Mouse (Mus musculus) mouse embryonic stem cell (cell line): ENCODE results near the gene N6amt1.

ENCODE experiments used
- in situ Hi-C, 2 experiments: fragments of 300-500 bp; cut with MboI; formaldehyde crosslinking; loops; 1 replicate in 1 of 2; 3 replicates in 1 of 2; pipeline ENCODE4 v1.14.3; 2019 to 2020; ENCODE audit warnings: low sequenced_read_pairs in 2 of 2, low pct_unique_long_range_greater_than_20kb in 1 of 2, mixed read lengths in 1 of 2; ENCODE audit not compliant: unreplicated experiment in 1 of 2

The N6amt1 gene

DNA sequence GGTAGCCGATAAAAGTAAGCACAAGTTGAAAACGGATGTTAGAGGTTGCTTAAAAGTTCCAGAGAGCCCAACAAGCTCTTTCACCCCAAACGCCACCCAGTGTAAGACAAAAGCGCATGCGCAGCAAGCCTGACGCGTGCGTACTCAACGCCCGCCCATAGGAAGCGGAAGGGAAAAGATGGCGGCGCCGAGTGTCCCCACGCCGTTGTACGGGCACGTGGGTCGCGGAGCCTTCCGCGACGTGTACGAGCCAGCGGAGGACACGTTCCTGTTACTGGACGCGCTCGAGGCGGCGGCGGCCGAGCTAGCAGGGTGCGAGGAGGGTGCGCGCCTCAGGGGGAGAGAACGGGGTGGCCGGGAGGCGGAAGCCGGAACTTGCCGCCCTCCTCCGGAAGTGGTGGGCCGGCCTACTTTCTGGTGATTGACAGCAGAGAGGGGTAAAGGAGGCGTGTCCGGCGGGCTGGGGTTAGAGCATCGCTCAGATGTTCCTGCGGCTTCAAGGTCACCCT lies at the start of gene N6amt1:
N6amt1 (plus strand) TSS at position 111 of the 509 bp plus-strand sequence.
- in situ Hi-C loops = no loop called here

DNA sequence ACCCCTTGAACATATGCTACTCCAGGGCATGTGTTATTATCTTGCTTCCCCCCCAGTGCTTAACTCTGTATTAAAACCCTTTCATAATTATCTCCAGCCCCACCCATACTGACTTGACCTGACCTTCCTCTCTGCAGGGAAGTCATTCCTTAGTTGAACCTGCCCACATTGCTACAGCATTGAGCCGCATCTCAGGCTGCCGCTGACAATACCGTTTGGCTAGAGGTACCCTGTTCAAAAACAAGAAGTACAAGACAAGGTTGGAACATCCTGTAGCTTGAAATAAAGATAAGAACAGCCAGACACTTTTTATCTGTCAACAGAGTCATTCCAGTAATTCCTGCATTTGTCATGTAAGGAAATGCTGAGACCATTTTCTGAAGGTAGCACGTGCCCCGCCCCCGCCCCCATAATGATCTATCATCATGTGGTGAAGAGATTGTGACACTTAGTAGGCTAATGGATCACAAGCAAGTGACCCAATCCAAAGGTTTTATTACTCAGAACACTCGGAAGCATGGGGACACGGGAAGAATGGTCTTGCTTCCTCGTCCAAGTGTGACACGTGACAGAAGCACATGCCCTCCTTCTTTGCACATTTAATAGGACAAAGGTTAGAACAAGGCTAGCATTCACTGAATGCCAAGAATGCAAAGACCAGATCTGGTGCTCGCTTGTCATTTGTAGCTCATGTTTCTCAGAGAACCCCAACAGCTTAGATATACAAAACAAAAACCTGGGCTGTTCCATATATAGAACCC lies 48.6 kb upstream of the N6amt1 start:
- in situ Hi-C loops = no loop called here

DNA sequence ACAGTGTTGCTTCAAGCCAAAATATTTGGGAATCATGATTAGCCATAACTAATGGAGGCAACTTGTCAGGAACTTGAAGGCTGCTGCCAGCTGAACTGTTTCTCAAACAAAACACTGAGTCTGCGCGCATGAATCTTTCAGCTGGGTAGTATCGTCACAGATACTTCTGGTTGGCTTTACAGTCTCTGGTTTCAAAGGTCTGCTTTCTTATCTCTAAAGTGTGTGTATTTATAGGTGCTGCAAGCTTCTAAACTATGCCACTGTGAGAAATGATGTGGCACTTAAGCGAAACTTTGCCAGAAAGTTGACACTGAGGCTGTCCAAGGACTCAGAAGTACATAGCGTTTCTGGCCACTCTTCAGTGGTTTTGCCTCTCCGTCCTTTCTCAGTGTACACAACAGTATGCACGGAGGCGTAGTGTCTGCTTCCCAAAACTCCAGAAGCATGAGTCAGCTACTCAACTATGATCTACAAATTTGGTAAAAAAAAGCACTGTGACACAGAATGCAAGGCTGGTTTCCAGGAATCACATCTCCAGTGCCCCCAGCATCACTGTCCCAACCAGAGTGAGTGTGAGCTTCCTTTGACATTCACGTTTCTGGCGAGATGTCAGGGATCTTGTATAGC lies 46.8 kb upstream of the N6amt1 start:
- in situ Hi-C loops = no loop called here

DNA sequence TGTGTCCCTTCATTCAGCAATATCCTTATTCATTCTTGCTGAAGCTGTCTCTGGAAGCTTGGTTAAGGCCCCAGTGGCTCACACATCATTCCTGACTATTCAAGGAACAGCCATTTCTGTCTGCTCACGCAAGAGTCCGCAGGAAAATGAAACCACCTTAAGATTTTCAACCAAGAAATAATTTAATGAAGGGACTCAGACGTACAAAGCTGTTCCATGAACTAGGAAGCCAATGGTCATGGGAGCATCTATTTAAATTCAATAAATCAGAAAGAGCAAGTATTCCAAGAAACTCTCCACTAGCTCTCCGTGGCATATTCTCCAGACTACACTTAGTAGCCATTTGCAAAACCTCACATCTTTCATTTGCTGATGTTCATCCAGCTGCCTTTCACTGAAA lies 43.3 kb upstream of the N6amt1 start:
- in situ Hi-C loops = no loop called here

DNA sequence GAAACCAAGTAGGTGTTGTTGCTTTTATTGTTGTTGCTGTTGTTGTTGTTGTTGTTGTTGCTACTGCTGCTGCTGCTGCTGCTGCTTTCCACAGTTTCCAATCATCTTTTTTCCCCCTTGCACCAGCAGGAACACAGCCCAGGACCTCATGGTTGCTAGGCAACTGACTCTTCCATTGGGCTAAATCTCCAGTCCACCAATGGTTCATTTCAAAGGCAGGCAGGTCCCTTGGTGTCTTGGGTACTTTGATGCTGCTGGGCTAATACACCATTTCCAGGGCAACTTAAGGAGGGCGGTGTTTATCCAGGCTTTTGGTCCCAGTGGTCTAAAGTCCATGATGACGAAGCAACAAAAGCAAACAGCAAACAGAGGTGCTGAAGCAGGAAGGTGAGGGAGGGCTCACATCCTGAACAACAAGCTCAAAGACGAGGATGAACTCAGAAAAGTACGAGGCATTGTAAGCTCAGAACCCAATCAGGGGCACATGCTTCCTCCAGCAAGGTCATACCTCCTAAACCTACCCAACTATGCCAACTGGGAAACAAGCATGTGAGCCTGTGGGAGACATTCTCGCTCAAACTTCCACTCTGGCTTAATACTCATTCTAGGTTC lies 35.7 kb upstream of the N6amt1 start:
- in situ Hi-C loops = no loop called here

DNA sequence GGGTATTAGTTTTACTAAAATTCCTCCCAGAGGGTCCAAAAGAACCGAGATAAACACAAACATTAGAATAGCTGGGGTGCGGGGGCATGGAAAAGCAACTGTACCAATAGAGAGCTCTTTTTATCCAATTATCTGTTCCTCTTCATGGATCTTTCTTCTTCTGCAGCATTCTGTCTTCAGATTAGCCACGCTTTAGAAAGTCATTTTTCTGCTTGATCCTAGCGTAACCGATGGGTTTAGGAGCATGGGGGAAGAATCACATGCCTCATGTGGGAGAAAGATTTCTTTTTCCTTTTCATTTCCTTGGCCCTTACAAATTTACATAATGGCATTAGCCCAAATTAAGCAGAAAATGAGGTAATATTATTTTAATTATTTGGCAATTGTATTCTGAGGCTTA lies 35.0 kb upstream of the N6amt1 start:
- in situ Hi-C loops = no loop called here

DNA sequence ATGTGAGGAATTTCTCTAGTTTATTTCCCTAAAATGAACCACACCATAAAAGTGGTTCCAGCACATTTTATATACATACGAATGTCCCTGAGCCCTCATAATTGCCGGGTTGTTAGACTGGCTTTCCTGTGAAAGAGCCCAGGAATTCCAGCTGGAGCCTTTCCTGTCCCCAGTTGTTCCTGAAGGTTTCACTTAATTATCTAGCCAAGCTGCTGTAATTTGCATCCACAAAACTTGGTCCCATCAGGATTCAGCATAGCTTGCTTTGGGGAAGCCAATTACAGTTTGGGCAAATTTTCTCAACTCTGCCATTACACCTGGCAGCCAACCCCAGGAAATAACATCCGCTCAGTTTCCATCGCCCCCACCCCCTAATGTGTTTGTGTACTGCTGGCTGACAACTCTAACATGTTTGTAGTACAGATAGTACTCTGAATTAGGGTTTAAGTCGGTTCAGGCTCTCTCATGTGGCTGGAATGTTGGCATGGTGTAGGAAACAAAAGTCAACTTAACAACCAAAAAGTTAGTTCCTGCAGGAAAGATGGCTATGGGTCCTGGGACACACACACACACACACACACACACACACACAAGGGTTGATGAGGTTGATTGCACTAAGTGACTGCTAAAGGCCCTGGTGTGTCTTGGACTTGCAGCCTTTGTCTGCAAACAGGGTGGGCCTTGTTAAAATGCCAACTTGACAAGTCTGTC lies 34.3 kb upstream of the N6amt1 start:
- in situ Hi-C loops = no loop called here

DNA sequence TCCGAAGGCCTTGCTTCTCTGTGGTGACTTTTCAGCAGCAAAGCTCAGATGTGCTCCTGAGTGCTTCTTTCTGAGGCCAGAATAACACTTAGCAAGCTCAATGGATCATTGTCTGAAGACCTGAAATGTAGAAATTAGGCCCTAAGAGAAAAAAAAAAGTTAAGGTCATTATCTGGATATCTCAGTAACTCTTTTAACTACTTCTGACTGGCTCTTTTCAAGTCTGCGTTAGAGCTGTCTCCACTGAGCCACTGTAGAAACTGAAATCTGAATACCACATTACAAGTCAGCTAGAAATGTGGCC lies 33.8 kb upstream of the N6amt1 start:
- in situ Hi-C loops = no loop called here

DNA sequence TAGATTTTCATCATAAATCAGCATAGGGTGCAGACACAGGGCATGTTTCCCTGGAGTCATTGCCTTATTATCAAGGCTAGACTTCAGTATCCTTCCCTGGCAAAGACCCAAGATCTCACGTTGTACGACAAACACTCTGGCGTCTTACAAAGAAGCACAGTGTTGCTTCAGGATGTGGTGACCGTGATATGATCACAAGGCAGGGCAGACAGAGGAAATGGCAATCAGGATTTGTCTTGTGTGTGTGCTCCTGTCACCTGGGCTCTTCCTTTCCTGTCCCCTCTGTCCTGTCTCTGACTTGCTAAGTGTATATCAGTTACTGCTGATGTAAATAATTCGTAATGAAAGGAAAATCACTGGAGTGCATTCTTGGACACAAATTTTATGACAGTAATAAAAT lies 29.4 kb upstream of the N6amt1 start:
- in situ Hi-C loops = no loop called here

DNA sequence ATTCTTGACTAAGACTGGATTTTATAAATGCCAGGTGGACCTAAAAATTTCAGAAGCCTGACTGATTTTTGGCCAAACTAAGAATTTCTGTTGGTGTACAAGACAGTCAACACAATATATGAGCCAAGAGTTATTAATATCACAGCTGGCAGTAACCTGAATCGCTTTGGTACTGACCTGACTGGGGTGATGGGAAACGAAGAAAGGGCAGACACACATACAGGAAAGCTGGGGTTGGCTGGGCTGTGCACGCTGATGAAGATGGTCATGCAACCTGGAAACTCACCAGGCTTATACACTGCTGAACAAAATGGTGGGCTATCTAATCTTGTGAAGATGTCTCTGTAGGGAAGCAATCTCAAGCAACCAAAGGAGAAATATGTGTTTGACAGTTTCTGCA lies 24.0 kb upstream of the N6amt1 start:
- in situ Hi-C loops = no loop called here

DNA sequence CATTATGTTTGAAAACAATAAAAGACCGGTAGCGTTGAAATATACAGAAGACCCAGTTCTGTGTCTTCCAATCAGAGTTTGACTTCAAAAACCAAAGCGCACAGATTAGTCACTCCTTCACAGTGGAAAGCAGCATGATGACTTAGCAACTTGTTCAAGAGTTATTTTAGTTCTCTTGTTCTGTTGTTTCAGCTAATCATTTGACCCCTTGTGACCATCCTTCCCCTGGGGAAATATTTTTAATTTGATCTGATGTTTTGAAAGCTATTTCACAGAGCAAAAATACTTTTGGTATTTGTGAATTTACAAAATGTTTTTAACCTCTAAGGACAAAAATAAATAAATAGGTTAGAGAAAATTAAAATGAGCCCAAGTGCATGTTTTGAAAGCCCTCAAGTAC lies 19.2 kb upstream of the N6amt1 start:
- in situ Hi-C loops = no loop called here

DNA sequence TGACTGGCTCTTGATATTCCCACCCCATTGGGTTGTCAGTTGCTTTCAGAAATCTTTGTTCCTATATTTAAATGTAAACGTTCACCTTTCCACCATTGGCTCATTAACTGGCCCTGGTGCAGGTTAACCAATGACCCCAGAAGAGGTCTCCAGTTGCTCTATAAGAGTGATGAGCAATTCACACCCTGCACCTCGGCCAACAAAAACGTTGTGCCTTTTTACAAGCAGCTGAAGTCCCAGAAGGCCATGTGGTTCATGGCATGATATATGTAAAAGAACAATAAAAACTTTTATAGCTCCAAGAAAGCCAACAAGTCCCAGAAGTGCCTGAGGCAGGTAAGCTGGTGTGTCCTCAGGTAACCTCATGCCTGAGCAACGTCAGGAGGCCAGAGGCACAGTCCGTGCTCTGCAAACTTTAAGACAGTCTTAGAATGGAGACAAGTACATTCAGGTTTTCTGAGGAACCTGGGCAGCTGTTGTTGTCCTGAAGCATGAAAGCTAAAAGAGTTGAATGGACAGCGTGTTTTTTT lies 12.9 kb upstream of the N6amt1 start:
- in situ Hi-C loops = no loop called here

DNA sequence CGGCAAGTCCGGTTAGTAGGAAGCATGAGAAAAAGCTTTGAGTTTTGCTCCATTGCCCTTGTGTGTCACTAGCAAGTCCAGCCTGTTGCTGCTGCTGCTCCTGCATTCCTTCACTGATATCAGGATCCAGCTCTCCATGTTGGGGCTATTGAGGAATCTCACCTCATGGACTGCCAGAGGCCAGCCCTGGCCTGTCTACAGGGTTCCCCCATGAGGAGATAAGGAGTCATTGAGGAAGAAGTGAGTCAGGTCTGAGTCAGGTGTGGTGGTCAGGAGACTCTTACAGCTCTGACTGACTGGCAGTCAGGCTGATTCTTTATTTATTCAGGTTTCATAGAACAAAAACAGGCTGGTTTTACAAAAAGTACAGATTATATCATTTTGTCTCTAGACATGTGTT lies 5.9 kb upstream of the N6amt1 start:
- in situ Hi-C loops = no loop called here

DNA sequence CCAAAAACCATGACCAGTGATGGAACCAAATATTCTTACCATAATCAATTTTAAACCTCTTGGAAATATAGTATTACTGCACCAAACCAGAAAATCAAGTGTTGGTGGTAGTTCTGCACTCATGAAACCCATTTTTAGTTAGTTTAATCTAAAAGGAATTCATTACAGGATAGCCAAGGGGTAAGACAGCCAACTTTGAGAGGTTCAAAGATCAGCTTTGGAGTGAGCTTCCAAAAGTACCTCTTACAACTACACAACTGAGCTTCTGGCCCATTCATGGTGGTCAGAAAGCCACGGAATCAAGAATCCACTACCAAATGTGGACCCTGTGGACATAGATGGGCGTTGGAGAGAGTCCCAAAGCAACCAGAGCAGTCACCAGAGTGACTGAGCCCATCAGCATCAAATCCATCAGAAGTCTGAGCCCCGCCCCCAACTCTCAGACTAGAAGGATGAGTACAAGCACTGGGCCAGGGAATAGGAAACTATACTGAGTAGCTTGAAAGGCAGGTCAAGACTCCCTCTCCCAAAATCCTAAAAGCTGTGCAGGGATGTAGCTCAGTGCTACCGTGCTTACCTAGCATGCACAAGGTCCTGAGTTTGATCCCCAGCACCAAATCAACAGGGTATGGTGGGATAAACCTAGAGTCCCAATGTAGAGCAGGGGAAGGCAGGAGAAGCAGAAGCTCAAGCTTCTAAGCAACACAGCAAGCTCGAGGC lies 2.4 kb upstream of the N6amt1 start:
- in situ Hi-C loops = no loop called here

DNA sequence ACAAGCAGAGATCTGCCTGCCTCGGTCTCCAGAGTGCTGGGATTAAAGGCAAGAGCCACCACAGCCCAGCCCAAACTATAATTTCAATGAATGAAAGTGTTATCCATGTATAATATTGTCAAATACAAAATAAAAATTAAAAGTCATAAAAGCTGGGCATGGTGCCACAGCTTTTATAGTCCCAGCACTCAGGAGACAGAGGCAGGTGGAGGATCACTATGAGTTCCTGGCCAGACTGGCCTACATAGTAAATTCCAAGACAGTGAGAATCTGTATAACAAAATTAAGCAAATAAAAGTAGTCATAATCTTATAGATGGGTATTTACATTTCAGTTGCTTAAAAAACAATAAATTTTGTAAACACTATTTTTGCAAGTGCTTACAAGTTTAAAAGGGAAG lies 380 bp upstream of the N6amt1 start:
- in situ Hi-C loops = no loop called here

DNA sequence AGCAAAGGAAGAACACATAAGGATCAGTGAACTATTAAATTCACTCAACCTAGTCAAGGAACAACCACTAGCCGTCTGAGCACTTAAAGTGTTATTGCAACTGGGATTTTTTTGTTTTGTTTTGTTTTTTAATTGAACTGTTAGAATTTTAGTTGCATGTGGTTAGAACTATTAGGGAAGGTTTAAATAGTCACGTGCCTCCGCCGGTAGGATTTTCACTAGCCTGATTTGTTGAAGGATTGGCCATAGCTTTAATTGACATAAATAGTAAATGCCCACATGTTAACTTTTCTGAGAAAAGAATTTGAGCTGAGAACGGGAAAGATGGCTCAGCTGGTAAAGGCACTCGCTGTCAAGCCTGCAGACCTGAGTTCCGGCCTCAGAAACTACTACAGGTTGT lies 763 bp downstream of the N6amt1 start:
- in situ Hi-C loops = no loop called here

DNA sequence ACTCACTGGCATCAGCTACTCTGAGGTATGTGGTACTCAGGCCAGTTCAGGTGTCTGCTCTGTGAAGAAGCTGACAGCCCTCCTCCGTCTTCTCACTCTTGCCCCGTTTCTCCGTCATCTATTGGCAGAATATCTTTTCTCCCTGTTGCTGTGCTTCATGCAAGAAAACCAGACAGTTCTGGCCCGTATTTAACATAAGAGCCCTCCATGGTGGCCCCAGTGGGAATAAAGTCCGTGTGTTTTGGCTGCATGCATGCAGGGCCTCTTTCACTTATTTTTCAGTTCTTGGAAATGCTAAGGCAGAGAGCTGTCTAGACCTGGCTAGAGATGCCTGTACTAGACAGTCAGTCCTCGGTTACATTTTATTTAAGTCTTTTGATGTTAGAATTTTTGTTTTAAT lies 6.1 kb downstream of the N6amt1 start:
- in situ Hi-C loops = no loop called here

DNA sequence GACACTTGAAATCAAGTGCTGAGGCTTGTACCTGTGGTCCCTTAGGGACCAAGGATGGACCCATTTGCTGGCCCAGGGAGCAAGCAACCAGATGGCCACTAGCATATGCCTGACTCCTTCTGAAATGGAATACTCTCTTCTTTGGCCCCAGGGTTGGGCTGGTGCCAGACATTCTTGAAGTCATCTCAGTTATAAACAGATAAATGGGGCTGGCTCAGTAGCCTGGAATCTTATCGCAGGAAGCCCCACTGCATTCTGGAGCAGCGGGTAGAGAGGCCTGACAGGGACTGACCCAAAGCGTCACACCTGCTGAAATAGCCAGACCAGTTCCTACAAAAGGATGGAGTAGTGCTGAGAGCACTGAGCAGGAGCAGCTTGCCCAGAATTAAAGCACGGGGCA lies 10.2 kb downstream of the N6amt1 start:
- in situ Hi-C loops = no loop called here

DNA sequence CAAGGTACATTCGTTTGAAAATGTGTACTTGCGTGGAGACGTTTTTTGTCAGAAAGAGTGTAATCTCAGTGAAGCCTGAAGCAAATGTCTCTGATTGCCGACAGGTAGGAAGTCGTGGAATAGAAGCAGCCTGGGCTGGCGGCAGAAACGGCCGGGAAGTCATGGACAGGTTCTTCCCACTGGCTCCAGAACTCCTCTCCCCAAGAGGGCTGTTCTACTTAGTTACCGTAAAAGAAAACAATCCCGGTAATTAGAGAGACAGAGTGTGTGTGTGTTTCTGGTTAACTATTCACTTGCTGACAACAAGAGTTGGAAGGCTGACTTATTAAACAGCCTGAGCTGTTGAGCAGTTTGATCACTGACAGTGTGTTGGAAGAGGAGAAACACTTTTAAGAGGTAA lies 12.1 kb downstream of the N6amt1 start:
- in situ Hi-C loops = no loop called here
